Mouse (Mus musculus) lung, postnatal 0 days (tissue): ENCODE data around the gene Jazf1. TPM values are rescaled to one million over a fixed set of nuclear protein-coding genes. Genes with fewer than 3 reads are reported as not detected.
A peak's percentile ranks its signal among the peaks of the same experiment; 100 is the strongest.

Source experiments
- ATAC-seq: fragments of 200-750 bp; cut with Nextera tagmentation; 2 replicates; pipeline ENCODE4 v1.8.0; 2017; ENCODE audit warnings: moderate library complexity
- DNase-seq: peaks from one replicate; pipeline ENCODE4 v3.0.0-alpha.2; 2016; ENCODE audit warnings: low spot score
- H3K27ac ChIP-seq: fragments of 300-500 bp; sonication (generic); 2 replicates; pipeline ENCODE4 v1.5.1; 2014; ENCODE audit warnings: antibody characterized with exemption, mild to moderate bottlenecking, low read length, mixed read lengths
- H3K27me3 ChIP-seq: fragments of 300-500 bp; sonication (generic); replicated peaks from 2 replicates; pipeline ENCODE4 v1.6.1; 2014; ENCODE audit warnings: low read length, mixed read lengths; ENCODE audit not compliant: insufficient read depth
- H3K36me3 ChIP-seq: fragments of 300-500 bp; sonication (generic); 2 replicates; pipeline ENCODE4 v1.6.1; 2014; ENCODE audit warnings: low read length, mixed read lengths; ENCODE audit not compliant: insufficient read depth
- H3K4me1 ChIP-seq: fragments of 300-500 bp; sonication (generic); 2 replicates; pipeline ENCODE4 v1.6.1; 2014; ENCODE audit warnings: antibody characterized with exemption, low read depth, low read length, mixed read lengths; ENCODE audit not compliant: insufficient read depth
- H3K4me2 ChIP-seq: fragments of 300-500 bp; sonication (generic); replicated peaks from 2 replicates; pipeline ENCODE4 v1.6.1; 2014; ENCODE audit warnings: low read depth, mild to moderate bottlenecking, low read length, moderate library complexity, mixed read lengths
- H3K4me3 ChIP-seq: fragments of 300-500 bp; sonication (generic); 2 replicates; pipeline ENCODE4 v1.5.1; 2014; ENCODE audit warnings: low read depth, low read length
- H3K9ac ChIP-seq: fragments of 300-500 bp; sonication (generic); replicated peaks from 2 replicates; pipeline ENCODE4 v1.6.1; 2014; ENCODE audit warnings: low read depth, mild to moderate bottlenecking
- H3K9me3 ChIP-seq: fragments of 300-500 bp; sonication (generic); 2 replicates; pipeline ENCODE4 v1.6.1; 2016; ENCODE audit warnings: low read length, mixed read lengths
- CTCF ChIP-seq: IDR thresholded peaks from 2 replicates; pipeline ENCODE4 v1.5.1; 2016; ENCODE audit warnings: antibody characterized with exemption, mild to moderate bottlenecking
- EP300 ChIP-seq: IDR thresholded peaks from 2 replicates; pipeline ENCODE4 v1.6.1; 2016; ENCODE audit warnings: antibody characterized with exemption, mild to moderate bottlenecking, control low read depth
- WGBS: fragments of 180-500 bp; shearing (Covaris S2); extraction: QIAGEN DNeasy Blood & Tissue Kit; methylation state at CpG from one replicate; pipeline ENCODE4 v1.1.7; 2014; 5-methylcytosine and 5-hydroxymethylcytosine counted together
- polyA plus RNA-seq: library from polyadenylated mRNA; unstranded; fragments of >200 nt; fragmentation: Nextera tagmentation; extraction: Ambion mirVana; gene quantifications from 2 replicates; pipeline ENCODE4 v1.2.1, GENCODE M21; 2015

The Jazf1 gene
- polyA plus RNA-seq, 1 experiment from 2014 or later = 3.9 TPM

GRCm38 (mm10) chr6:52937916-52938315 lies 130.5 kb downstream of the Jazf1 start:
- no peaks in the 10 kb centered on the region for H3K27me3 ChIP-seq
- DNase-seq = no peak
- 64% methylated on average over 3 of the region's 3 CpGs for WGBS
- no peaks in the 10 kb centered on the region for H3K4me1 ChIP-seq
- H3K4me3 ChIP-seq = no peak overlapping the region
- ATAC-seq = no peak
- H3K9ac ChIP-seq = no peak overlapping the region
- TF ChIP-seq EP300 = no peak
- no peak overlapping the region for H3K4me2 ChIP-seq
- no peaks in the 10 kb centered on the region for H3K36me3 ChIP-seq
- no peaks in the 10 kb centered on the region for H3K9me3 ChIP-seq
- no peak overlapping the region for H3K27ac ChIP-seq

GRCm38 (mm10) chr6:52936995-52937394 lies 131.4 kb downstream of the Jazf1 start:
- no peak for ATAC-seq
- Histone ChIP-seq H3K4me2 (no peak overlapping the region), H3K27ac (no peak overlapping the region), H3K4me3 (no peak overlapping the region), H3K4me1 (no peaks in the 10 kb centered on the region), H3K27me3 (no peaks in the 10 kb centered on the region), H3K9ac (no peak overlapping the region), H3K9me3 (no peaks in the 10 kb centered on the region), H3K36me3 (no peaks in the 10 kb centered on the region)
- TF ChIP-seq EP300 (no peak), CTCF (no peak)
- 26% methylated on average over 10 of the region's 10 CpGs for WGBS
- DNase-seq = peak; percentile 49

- H3K9me3 ChIP-seq = no peaks in the 10 kb centered on the region
- no peak for TF ChIP-seq EP300
- peak; percentile 48 for TF ChIP-seq CTCF
- H3K27me3 ChIP-seq = no peaks in the 10 kb centered on the region
- WGBS = 74% methylated on average over 6 of the region's 6 CpGs
- H3K4me1 ChIP-seq = no peaks in the 10 kb centered on the region
- ATAC-seq (no peak), DNase-seq (peak; percentile 13)
- H3K4me2 ChIP-seq = no peak overlapping the region
- no peak overlapping the region for H3K4me3 ChIP-seq
- no peak overlapping the region for H3K9ac ChIP-seq
- no peak overlapping the region for H3K27ac ChIP-seq
- no peaks in the 10 kb centered on the region for H3K36me3 ChIP-seq
Observed at GRCm38 (mm10) chr6:52934021-52934420, 134.4 kb downstream of the Jazf1 start.

- 60% methylated on average over 7 of the region's 7 CpGs for WGBS
- no peak for TF ChIP-seq EP300
- no peak for TF ChIP-seq CTCF
- Histone ChIP-seq H3K4me3 (no peak overlapping the region), H3K9me3 (no peaks in the 10 kb centered on the region), H3K4me1 (no peaks in the 10 kb centered on the region), H3K36me3 (no peaks in the 10 kb centered on the region), H3K27me3 (no peaks in the 10 kb centered on the region), H3K4me2 (no peak overlapping the region), H3K9ac (no peak overlapping the region), H3K27ac (no peak overlapping the region)
- ATAC-seq (no peak), DNase-seq (no peak)
Observed at GRCm38 (mm10) chr6:52932603-52933178, 135.7 kb downstream of the Jazf1 start.

GRCm38 (mm10) chr6:52929358-52929757 lies 139.1 kb downstream of the Jazf1 start:
- H3K9ac ChIP-seq = no peak overlapping the region
- ATAC-seq = no peak
- H3K9me3 ChIP-seq = no peaks in the 10 kb centered on the region
- H3K4me1 ChIP-seq = no peaks in the 10 kb centered on the region
- no peak overlapping the region for H3K27ac ChIP-seq
- DNase-seq = no peak
- H3K4me2 ChIP-seq = no peak overlapping the region
- H3K27me3 ChIP-seq = no peaks in the 10 kb centered on the region
- WGBS = 85% methylated on average over 12 of the region's 12 CpGs
- no peaks in the 10 kb centered on the region for H3K36me3 ChIP-seq
- TF ChIP-seq EP300 = no peak
- no peak for TF ChIP-seq CTCF
- no peak overlapping the region for H3K4me3 ChIP-seq

- Histone ChIP-seq H3K36me3 (no peaks in the 10 kb centered on the region), H3K4me1 (no peaks in the 10 kb centered on the region), H3K4me2 (no peak overlapping the region), H3K27ac (no peak overlapping the region), H3K9ac (no peak overlapping the region), H3K27me3 (no peaks in the 10 kb centered on the region), H3K4me3 (no peak overlapping the region), H3K9me3 (no peaks in the 10 kb centered on the region)
- 72% methylated on average over 4 of the region's 4 CpGs for WGBS
- TF ChIP-seq CTCF (peak; percentile 54), EP300 (no peak)
- no peak for DNase-seq
- no peak for ATAC-seq
Observed at GRCm38 (mm10) chr6:52926947-52927346, 141.5 kb downstream of the Jazf1 start.
